Mouse (Mus musculus) activated CD4-positive, CD25-positive, alpha-beta regulatory T cell, adult 4 months (primary cell): ENCODE measurements around the gene Ccdc96. TPM values are rescaled to one million over a fixed set of nuclear protein-coding genes. Genes with fewer than 3 reads are reported as not detected.
A peak's percentile ranks its signal among the peaks of the same experiment; 100 is the strongest.

ENCODE experiments used
- ATAC-seq: one replicate; pipeline ENCODE4 v1.8.0; 2017
- polyA plus RNA-seq, 2 experiments: library from polyadenylated mRNA; unstranded; fragments of 100-300 nt; shearing (Covaris generic); gene quantifications; one replicate each; pipeline ENCODE4 v1.2.1; 2017

Gene Ccdc96
- not detected for polyA plus RNA-seq

GRCm38 (mm10) chr5:36484171-36484990 lies at the start of gene Ccdc96, which contains the start of gene Tada2b:
Ccdc96 (plus strand) TSS chr5:36484588.
Tada2b (minus strand) TSS chr5:36484285.
- peak; percentile 95 for ATAC-seq

- ATAC-seq, result no peak
These were observed 47.5 kb upstream of the Ccdc96 start for GRCm38 (mm10) chr5:36436858-36437257.

- ATAC-seq, result no peak
These were observed 43.6 kb upstream of the Ccdc96 start for GRCm38 (mm10) chr5:36440741-36441140.

GRCm38 (mm10) chr5:36444611-36445010 lies 39.8 kb upstream of the Ccdc96 start:
- ATAC-seq, result no peak

- no peak for ATAC-seq
These were observed 39.4 kb upstream of the Ccdc96 start for GRCm38 (mm10) chr5:36445028-36445427.

GRCm38 (mm10) chr5:36446166-36446890 lies 38.1 kb upstream of the Ccdc96 start:
- ATAC-seq, result no peak

- ATAC-seq, result no peak
These were observed 36.5 kb upstream of the Ccdc96 start for GRCm38 (mm10) chr5:36447872-36448271.

- no peak for ATAC-seq
These were observed 34.6 kb upstream of the Ccdc96 start for GRCm38 (mm10) chr5:36449710-36450358.

- ATAC-seq, result no peak
These were observed 33.3 kb upstream of the Ccdc96 start for GRCm38 (mm10) chr5:36451119-36451518.

GRCm38 (mm10) chr5:36451872-36452389 lies 32.5 kb upstream of the Ccdc96 start:
- ATAC-seq, result no peak

- no peak for ATAC-seq
These were observed 31.6 kb upstream of the Ccdc96 start for GRCm38 (mm10) chr5:36452821-36453220.

GRCm38 (mm10) chr5:36457706-36458105 lies 26.7 kb upstream of the Ccdc96 start:
- no peak for ATAC-seq

GRCm38 (mm10) chr5:36458926-36459325 lies 25.5 kb upstream of the Ccdc96 start:
- peak; percentile 45 for ATAC-seq

- ATAC-seq, result no peak
These were observed 23.7 kb upstream of the Ccdc96 start for GRCm38 (mm10) chr5:36460712-36461111.

GRCm38 (mm10) chr5:36461231-36461630 lies 23.2 kb upstream of the Ccdc96 start:
- no peak for ATAC-seq

GRCm38 (mm10) chr5:36462810-36463209 lies 21.6 kb upstream of the Ccdc96 start:
- ATAC-seq, result no peak

- no peak for ATAC-seq
These were observed 21.0 kb upstream of the Ccdc96 start for GRCm38 (mm10) chr5:36463391-36463790.

- peak; percentile 91 for ATAC-seq
These were observed 19.4 kb upstream of the Ccdc96 start, which contains the start of gene Grpel1 for GRCm38 (mm10) chr5:36464709-36465661. Grpel1 (plus strand) TSS chr5:36464998.

GRCm38 (mm10) chr5:36465889-36466288 lies 18.5 kb upstream of the Ccdc96 start:
- ATAC-seq, result no peak

- ATAC-seq, result no peak
These were observed 13.2 kb upstream of the Ccdc96 start for GRCm38 (mm10) chr5:36471206-36471605.

- no peak for ATAC-seq
These were observed 11.3 kb upstream of the Ccdc96 start for GRCm38 (mm10) chr5:36472876-36473655.
